Mouse (Mus musculus) forebrain, embryonic 11.5 days (tissue): Measurements from ENCODE around the gene Brca2. TPM values are rescaled to one million over a fixed set of nuclear protein-coding genes. Genes with fewer than 3 reads are reported as not detected.

ENCODE experiments used
- ATAC-seq: fragments of 200-750 bp; cut with Nextera tagmentation; replicated peaks from 2 replicates; pipeline ENCODE4 v1.8.0; 2017; ENCODE audit warnings: moderate TSS enrichment; ENCODE audit not compliant: low FRiP score
- DNase-seq: peaks from one replicate; pipeline ENCODE4 v3.0.0-alpha.2; 2017; ENCODE audit warnings: low spot score
- H3K27ac ChIP-seq: fragments of 300-500 bp; sonication (generic); 2 replicates; pipeline ENCODE4 v1.5.1; 2014; ENCODE audit warnings: low read depth, low read length
- H3K27me3 ChIP-seq: fragments of 300-500 bp; sonication (generic); 2 replicates; pipeline ENCODE4 v1.6.1; 2014; ENCODE audit warnings: mild to moderate bottlenecking, low read length, mixed read lengths; ENCODE audit not compliant: control insufficient read depth, insufficient read depth
- H3K36me3 ChIP-seq: fragments of 300-500 bp; sonication (generic); 2 replicates; pipeline ENCODE4 v1.6.1; 2014; ENCODE audit warnings: mild to moderate bottlenecking, low read length, moderate library complexity, mixed read lengths; ENCODE audit not compliant: control insufficient read depth, insufficient read depth
- H3K4me1 ChIP-seq: fragments of 300-500 bp; sonication (generic); replicated peaks from 2 replicates; pipeline ENCODE4 v1.6.1; 2014; ENCODE audit warnings: low read length, mixed read lengths; ENCODE audit not compliant: control insufficient read depth, insufficient read depth
- H3K4me2 ChIP-seq: fragments of 300-500 bp; sonication (generic); 2 replicates; pipeline ENCODE4 v1.6.1; 2014; ENCODE audit warnings: low read depth, mild to moderate bottlenecking, low read length, moderate library complexity, mixed read lengths; ENCODE audit not compliant: severe bottlenecking
- H3K4me3 ChIP-seq: fragments of 300-500 bp; sonication (generic); 2 replicates; pipeline ENCODE4 v1.5.1; 2014; ENCODE audit warnings: low read depth, low read length
- H3K9ac ChIP-seq: fragments of 300-500 bp; sonication (generic); 2 replicates; pipeline ENCODE4 v1.6.1; 2014; ENCODE audit warnings: low read length
- H3K9me3 ChIP-seq: fragments of 300-500 bp; sonication (generic); 2 replicates; pipeline ENCODE4 v1.6.1; 2016; ENCODE audit warnings: low read length, mixed read lengths; ENCODE audit not compliant: control insufficient read depth
- WGBS: fragments of 180-500 bp; shearing (Covaris S2); extraction: QIAGEN DNeasy Blood & Tissue Kit; methylation state at CpG from one replicate; pipeline ENCODE4 v1.1.7; 2014; 5-methylcytosine and 5-hydroxymethylcytosine counted together
- polyA plus RNA-seq: library from polyadenylated mRNA; unstranded; fragments of >200 nt; fragmentation: Nextera tagmentation; extraction: Ambion mirVana; gene quantifications from 2 replicates; pipeline ENCODE4 v1.2.1, GENCODE M21; 2014

The Brca2 gene
- polyA plus RNA-seq, 1 experiment from 2014 or later, result 35.0 TPM

- H3K36me3 ChIP-seq, result no peaks in the 10 kb centered on the region
- WGBS, result 87% methylated on average over 6 of the region's 6 CpGs
- no peak overlapping the region for H3K9ac ChIP-seq
- no peak overlapping the region for H3K4me2 ChIP-seq
- no peak overlapping the region for H3K27ac ChIP-seq
- no peak for DNase-seq
- ATAC-seq, result no peak
- H3K4me3 ChIP-seq, result no peak overlapping the region
- no peaks in the 10 kb centered on the region for H3K4me1 ChIP-seq
- H3K27me3 ChIP-seq, result no peaks in the 10 kb centered on the region
- no peaks in the 10 kb centered on the region for H3K9me3 ChIP-seq
Observed at GRCm38 (mm10) chr5:150510451-150511225, 11.8 kb upstream of the Brca2 start.

GRCm38 (mm10) chr5:150513264-150513663 lies 9.2 kb upstream of the Brca2 start:
- no peak overlapping the region for H3K4me3 ChIP-seq
- WGBS, result 76% methylated on average over 4 of the region's 4 CpGs
- no peak overlapping the region for H3K9ac ChIP-seq
- H3K36me3 ChIP-seq, result no peaks in the 10 kb centered on the region
- no peaks in the 10 kb centered on the region for H3K9me3 ChIP-seq
- H3K4me1 ChIP-seq, result no peaks in the 10 kb centered on the region
- no peak for DNase-seq
- no peak for ATAC-seq
- no peak overlapping the region for H3K27ac ChIP-seq
- no peaks in the 10 kb centered on the region for H3K27me3 ChIP-seq
- H3K4me2 ChIP-seq, result no peak overlapping the region

DNA sequence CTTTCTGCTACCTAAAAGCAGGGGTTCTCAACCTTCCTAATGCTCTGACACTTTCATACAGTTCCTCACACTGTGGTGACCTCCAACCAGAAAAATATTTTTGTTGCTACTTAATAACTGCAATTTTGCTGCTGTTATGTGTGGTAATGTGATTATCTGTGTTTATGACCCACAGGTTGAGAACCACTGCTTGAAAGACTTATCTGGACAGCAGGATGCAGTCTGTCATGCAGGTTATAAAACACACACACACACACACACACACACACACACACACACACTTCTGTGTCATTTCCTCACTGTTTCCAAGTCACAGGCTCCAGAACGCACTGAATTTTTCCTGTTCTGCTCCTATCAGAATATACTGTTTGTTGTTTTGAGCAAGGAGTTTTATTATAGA lies 8.4 kb upstream of the Brca2 start:
- 93% methylated on average over 1 of the region's 1 CpGs for WGBS
- Histone ChIP-seq H3K9ac (no peak overlapping the region), H3K4me1 (no peaks in the 10 kb centered on the region), H3K4me3 (no peak overlapping the region), H3K4me2 (no peak overlapping the region), H3K27ac (no peak overlapping the region), H3K36me3 (no peaks in the 10 kb centered on the region), H3K9me3 (no peaks in the 10 kb centered on the region), H3K27me3 (no peaks in the 10 kb centered on the region)
- no peak for ATAC-seq
- DNase-seq, result no peak

GRCm38 (mm10) chr5:150518064-150518463 lies 4.4 kb upstream of the Brca2 start, which contains the start of gene Zar1l:
Gene Zar1l, minus strand, starts transcription at chr5:150518164.
- no peaks in the 10 kb centered on the region for H3K27me3 ChIP-seq
- no peaks in the 10 kb centered on the region for H3K36me3 ChIP-seq
- H3K4me2 ChIP-seq, result no peak within 1 kb of the TSS
- H3K27ac ChIP-seq, result no peak within 1 kb of the TSS
- no peaks in the 10 kb centered on the region for H3K9me3 ChIP-seq
- H3K4me3 ChIP-seq, result no peak within 1 kb of the TSS
- DNase-seq (no peak), ATAC-seq (no peak)
- 49% methylated on average over 4 of the region's 4 CpGs for WGBS
- H3K4me1 ChIP-seq, result no peaks in the 10 kb centered on the region
- H3K9ac ChIP-seq, result no peak within 1 kb of the TSS

DNA sequence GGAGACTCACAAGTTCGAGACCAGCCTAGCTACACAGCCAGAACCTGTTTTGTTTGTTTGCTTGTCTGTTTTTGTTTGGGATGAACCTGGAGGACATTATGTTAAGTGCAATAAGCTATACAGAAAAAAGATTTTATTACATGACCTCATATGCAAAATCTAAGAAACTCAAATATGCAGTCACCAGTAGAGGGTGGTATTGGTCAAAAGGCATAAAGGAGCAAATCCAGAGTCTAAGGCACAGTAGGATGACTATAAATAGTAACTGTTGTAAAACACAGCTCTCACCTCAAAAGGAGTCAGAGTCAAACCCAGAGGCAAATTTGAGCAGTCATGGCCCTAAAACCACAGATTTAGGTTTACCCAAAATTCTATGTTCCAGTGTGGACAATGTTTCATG lies 2.9 kb upstream of the Brca2 start:
- Histone ChIP-seq H3K9ac (no peak overlapping the region), H3K9me3 (no peaks in the 10 kb centered on the region), H3K4me1 (no peaks in the 10 kb centered on the region), H3K36me3 (no peaks in the 10 kb centered on the region), H3K27ac (no peak overlapping the region), H3K27me3 (no peaks in the 10 kb centered on the region), H3K4me3 (no peak overlapping the region), H3K4me2 (no peak overlapping the region)
- 87% methylated on average over 1 of the region's 1 CpGs for WGBS
- DNase-seq (no peak), ATAC-seq (no peak)

- Histone ChIP-seq H3K27ac (peak overlapping the region; percentile 53; the same call in 1 of the 2 replicates), H3K9ac (peak overlapping the region; percentile 93), H3K4me2 (peak overlapping the region; percentile 73), H3K27me3 (no peaks in the 10 kb centered on the region), H3K4me1 (no peaks in the 10 kb centered on the region), H3K36me3 (no peaks in the 10 kb centered on the region), H3K4me3 (peak overlapping the region; percentile 75), H3K9me3 (no peaks in the 10 kb centered on the region)
- DNase-seq (no peak), ATAC-seq (peak; percentile 54)
- 11% methylated on average over 11 of the region's 11 CpGs for WGBS
Observed at GRCm38 (mm10) chr5:150522867-150523234, 421 bp downstream of the Brca2 start.

- Histone ChIP-seq H3K4me1 (no peaks in the 10 kb centered on the region), H3K36me3 (no peaks in the 10 kb centered on the region), H3K9me3 (no peaks in the 10 kb centered on the region), H3K9ac (no peak overlapping the region), H3K4me3 (no peak overlapping the region), H3K27me3 (no peaks in the 10 kb centered on the region), H3K27ac (no peak overlapping the region), H3K4me2 (no peak overlapping the region)
- 89% methylated on average over 2 of the region's 2 CpGs for WGBS
- ATAC-seq (no peak), DNase-seq (no peak)
Observed at GRCm38 (mm10) chr5:150525239-150525638, 2.8 kb downstream of the Brca2 start.

DNA sequence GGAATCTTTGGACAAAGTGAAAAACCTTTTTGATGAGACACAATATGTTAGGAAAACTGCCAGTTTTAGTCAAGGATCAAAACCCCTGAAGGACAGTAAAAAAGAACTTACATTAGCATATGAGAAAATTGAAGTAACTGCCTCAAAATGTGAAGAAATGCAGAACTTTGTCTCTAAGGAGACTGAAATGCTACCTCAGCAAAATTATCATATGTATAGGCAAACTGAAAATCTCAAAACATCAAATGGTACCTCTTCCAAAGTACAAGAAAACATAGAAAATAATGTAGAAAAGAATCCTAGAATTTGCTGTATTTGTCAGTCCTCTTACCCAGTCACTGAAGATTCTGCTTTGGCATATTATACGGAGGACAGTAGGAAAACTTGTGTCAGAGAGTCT lies 18.9 kb downstream of the Brca2 start:
- no peaks in the 10 kb centered on the region for H3K27me3 ChIP-seq
- 96% methylated on average over 1 of the region's 1 CpGs for WGBS
- no peaks in the 10 kb centered on the region for H3K4me1 ChIP-seq
- DNase-seq (no peak), ATAC-seq (no peak)
- no peak overlapping the region for H3K27ac ChIP-seq
- no peak overlapping the region for H3K4me3 ChIP-seq
- no peaks in the 10 kb centered on the region for H3K9me3 ChIP-seq
- H3K9ac ChIP-seq, result no peak overlapping the region
- no peak overlapping the region for H3K4me2 ChIP-seq
- H3K36me3 ChIP-seq, result peaks cover 15% of the 10 kb centered on the region

GRCm38 (mm10) chr5:150543184-150543583 lies 20.8 kb downstream of the Brca2 start:
- no peak overlapping the region for H3K4me2 ChIP-seq
- no peaks in the 10 kb centered on the region for H3K4me1 ChIP-seq
- no peaks in the 10 kb centered on the region for H3K9me3 ChIP-seq
- WGBS, result 95% methylated on average over 2 of the region's 2 CpGs
- no peak overlapping the region for H3K27ac ChIP-seq
- no peak overlapping the region for H3K4me3 ChIP-seq
- H3K27me3 ChIP-seq, result no peaks in the 10 kb centered on the region
- peaks cover 11% of the 10 kb centered on the region for H3K36me3 ChIP-seq
- ATAC-seq, result no peak
- H3K9ac ChIP-seq, result no peak overlapping the region
- DNase-seq, result no peak
